Mouse (Mus musculus): ENCODE measurements around the gene Cybrd1.

DNA sequence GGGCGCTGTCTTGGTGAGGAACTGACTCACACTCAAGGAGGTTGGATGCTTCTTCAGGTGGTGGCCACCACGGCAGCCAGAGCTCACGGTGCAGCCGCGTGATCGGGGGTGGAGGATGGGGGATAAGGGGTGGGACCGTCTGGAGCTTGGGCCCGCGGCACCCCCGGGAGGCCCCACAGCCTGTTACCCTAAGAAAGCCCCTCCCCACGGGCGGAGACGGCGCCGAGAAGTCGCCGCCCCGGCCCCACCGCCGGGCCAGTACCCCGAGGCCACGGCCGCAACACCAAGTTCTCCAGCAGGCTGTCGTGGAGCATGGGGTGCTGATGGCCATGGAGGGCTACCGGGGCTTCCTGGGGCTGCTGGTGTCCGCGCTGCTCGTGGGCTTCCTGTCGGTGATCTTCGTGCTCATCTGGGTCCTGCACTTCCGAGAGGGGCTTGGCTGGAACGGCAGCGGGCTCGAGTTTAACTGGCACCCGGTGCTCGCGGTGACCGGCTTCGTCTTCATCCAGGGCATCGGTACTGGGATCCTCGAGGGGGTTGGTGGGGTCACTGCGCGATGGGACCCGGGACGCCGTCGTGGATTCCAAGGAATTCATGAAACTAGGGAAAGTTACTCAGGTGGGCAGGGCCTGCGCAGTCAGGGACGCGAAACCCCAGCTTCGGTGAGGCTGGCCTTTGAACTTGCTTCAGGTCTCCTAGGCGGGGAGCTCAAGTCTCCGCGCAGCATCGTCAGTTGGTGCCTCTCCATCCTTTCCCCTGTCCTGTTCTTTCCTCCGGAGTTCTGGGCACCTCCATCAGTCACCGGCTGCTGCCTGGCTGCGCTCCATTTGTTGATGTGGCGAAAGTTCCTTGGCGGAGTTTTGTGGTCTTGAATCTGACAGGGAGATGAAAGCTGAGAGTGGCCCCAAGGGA, at the start of gene Cybrd1:
- TF ChIP-seq POLR2A (IDR thresholded peaks at IDR 0.05; ENCODE audit: extremely low read depth, insufficient read depth, low read length) (no peak), CTCF (IDR thresholded peaks at IDR 0.05; ENCODE audit: low read depth, low read length) (no peak)

All from liver, adult 2 months (tissue).